11 mouse cellular contexts compared by ENCODE assay signal in the genomic region with DNA sequence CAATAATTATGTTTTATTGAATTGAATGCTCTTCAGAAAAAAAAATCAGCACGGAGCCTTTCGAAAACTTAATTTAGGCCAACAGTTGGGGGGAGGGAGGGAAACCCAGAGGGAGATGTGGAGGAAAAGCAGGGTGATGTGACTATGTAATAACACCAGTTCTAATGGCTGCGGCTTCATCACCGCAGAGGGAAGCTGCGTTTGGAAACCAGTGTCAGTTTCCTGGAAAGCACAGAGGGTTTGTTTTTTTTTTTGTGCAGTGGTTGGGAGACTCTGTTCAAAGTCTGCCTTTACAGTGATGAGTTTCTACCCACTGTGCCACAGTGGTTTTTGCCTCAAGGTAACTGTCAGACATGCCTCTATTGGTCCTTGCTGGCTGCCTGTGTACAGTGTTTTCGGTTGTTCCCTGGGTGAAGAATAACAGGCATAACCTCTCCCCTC. TPM values are rescaled to one million over a fixed set of nuclear protein-coding genes. Genes with fewer than 3 reads are reported as not detected.
DNase-seq lines count a peak whose midpoint lies in the region; ATAC-seq lines count a peak whose summit lies in the region.
"Had no signal": no experiment of that assay in that cellular context is flagged by ENCODE, and none has a peak within 500 bp of the region (broad histone marks: within the 10 kb centered on the region; RNA-seq: fewer than 3 reads in every experiment).

No protein-coding gene starts in this region.

- H3K36me3 ChIP-seq in limb, embryonic 12.5 days, result no peaks in the 10 kb centered on the region
- no peaks in the 10 kb centered on the region for H3K36me3 ChIP-seq in limb, embryonic 10.5 days
- no peaks in the 10 kb centered on the region for H3K36me3 ChIP-seq in forebrain, embryonic 12.5 days (replicated peaks)
- no peaks in the 10 kb centered on the region for H3K36me3 ChIP-seq in neural tube, embryonic 14.5 days (ENCODE audit: control insufficient read depth, insufficient read depth, low read length)

- ATAC-seq in limb, embryonic 12.5 days (ENCODE audit: insufficient number of reproducible peaks, insufficient read depth, low FRiP score, low TSS enrichment, low read depth), result no peak
- peak; percentile 71 for ATAC-seq in forebrain, embryonic 12.5 days (ENCODE audit: low FRiP score)
- peak; percentile 69 for ATAC-seq in neural tube, embryonic 14.5 days (ENCODE audit: low read depth)
- ATAC-seq: intestine, embryonic 16.5 days had no signal

- H3K4me3 ChIP-seq in limb, embryonic 12.5 days (replicated peaks), result no peak overlapping the region
- no peak overlapping the region for H3K4me3 ChIP-seq in limb, embryonic 10.5 days
- no peak overlapping the region for H3K4me3 ChIP-seq in forebrain, embryonic 12.5 days (replicated peaks)
- H3K4me3 ChIP-seq in neural tube, embryonic 14.5 days (ENCODE audit: low read depth, low read length), result no peak overlapping the region

- H3K27ac ChIP-seq in limb, embryonic 12.5 days, result no peak overlapping the region
- no peak overlapping the region for H3K27ac ChIP-seq in limb, embryonic 10.5 days
- peak overlapping the region; percentile 81 for H3K27ac ChIP-seq in forebrain, embryonic 12.5 days
- peak overlapping the region; percentile 82 for H3K27ac ChIP-seq in neural tube, embryonic 14.5 days (ENCODE audit: low read depth, low read length)

- DNase-seq in limb, embryonic 10.5 days (ENCODE audit: low spot score), result no peak
- peak; percentile 9 for DNase-seq in induced T-regulatory cell, adult 2 months (ENCODE audit: low read depth)
- no peak for DNase-seq in urinary bladder, adult 2 months (ENCODE audit: low spot score)
- no peak for DNase-seq in cerebellum, adult 8-10 months
- no peak for DNase-seq in left cerebral cortex, adult 9 months (ENCODE audit: low spot score in 2 of 2)
- DNase-seq: gastrocnemius, postnatal 14 days; lung, adult 18-20 months had no signal

- peaks cover 5% of the 10 kb centered on the region; the same call in 1 of the 2 replicates for H3K4me1 ChIP-seq in limb, embryonic 12.5 days (replicated peaks)
- 0 out of 2 replicates have a peak, but pooled peaks cover 3% of the 10 kb centered on the region for H3K4me1 ChIP-seq in limb, embryonic 10.5 days
- peaks cover 23% of the 10 kb centered on the region for H3K4me1 ChIP-seq in forebrain, embryonic 12.5 days
- H3K4me1 ChIP-seq in neural tube, embryonic 14.5 days (ENCODE audit: control insufficient read depth, insufficient read depth, low read length), result peaks cover 19% of the 10 kb centered on the region; the same call in 1 of the 2 replicates

- H3K9ac ChIP-seq in limb, embryonic 12.5 days (replicated peaks), result no peak overlapping the region
- no peak overlapping the region for H3K9ac ChIP-seq in forebrain, embryonic 12.5 days
- no peak overlapping the region for H3K9ac ChIP-seq in neural tube, embryonic 14.5 days (replicated peaks; ENCODE audit: low read depth, low read length)

- H3K4me2 ChIP-seq in limb, embryonic 12.5 days, result peak overlapping the region; percentile 19; the same call in 1 of the 2 replicates
- peak overlapping the region; percentile 40 for H3K4me2 ChIP-seq in forebrain, embryonic 12.5 days
- H3K4me2 ChIP-seq in neural tube, embryonic 14.5 days (ENCODE audit: low read depth, low read length), result peak overlapping the region; percentile 26; the same call in 1 of the 2 replicates

- WGBS in limb, embryonic 12.5 days, result 35% methylated on average over 6 of the region's 6 CpGs
- 44% methylated on average over 6 of the region's 6 CpGs for WGBS in limb, embryonic 10.5 days
- 9% methylated on average over 6 of the region's 6 CpGs for WGBS in forebrain, embryonic 12.5 days
- WGBS in neural tube, embryonic 14.5 days, result 6% methylated on average over 6 of the region's 6 CpGs

- H3K27me3 ChIP-seq in limb, embryonic 12.5 days, result no peaks in the 10 kb centered on the region
- no peaks in the 10 kb centered on the region for H3K27me3 ChIP-seq in limb, embryonic 10.5 days (ENCODE audit: low read depth, poor library complexity, severe bottlenecking)
- peaks cover 9% of the 10 kb centered on the region; the same call in 1 of the 2 replicates for H3K27me3 ChIP-seq in forebrain, embryonic 12.5 days
- H3K27me3 ChIP-seq in neural tube, embryonic 14.5 days (ENCODE audit: control insufficient read depth, insufficient read depth, low read length), result no peaks in the 10 kb centered on the region

- no peaks in the 10 kb centered on the region for H3K9me3 ChIP-seq in limb, embryonic 12.5 days
- no peaks in the 10 kb centered on the region for H3K9me3 ChIP-seq in limb, embryonic 10.5 days (replicated peaks)
- H3K9me3 ChIP-seq in forebrain, embryonic 12.5 days, result no peaks in the 10 kb centered on the region
- no peaks in the 10 kb centered on the region for H3K9me3 ChIP-seq in neural tube, embryonic 14.5 days (ENCODE audit: control insufficient read depth, low read length)

RNA-seq across cellular contexts. Expression of a gene that starts 44.0 kb away (rescaled TPM):
- not detected in 2 replicates for polyA plus RNA-seq in limb, embryonic 12.5 days (2016; fragmentation: Nextera tagmentation; extraction: Ambion mirVana)
- not detected in 2 replicates for polyA plus RNA-seq in limb, embryonic 10.5 days (2016; fragmentation: Nextera tagmentation; extraction: Ambion mirVana)
- 0.11 and 0.17 TPM in 2 replicates for polyA plus RNA-seq in forebrain, embryonic 12.5 days (2016; fragmentation: Nextera tagmentation; extraction: Ambion mirVana)
- 0.15 and 0.29 TPM in 2 replicates for polyA plus RNA-seq in neural tube, embryonic 14.5 days (2014; fragmentation: Nextera tagmentation; extraction: Ambion mirVana)
- polyA plus RNA-seq in urinary bladder, adult 2 months (2012; rRNA removed), result not detected in 2 replicates
- polyA plus RNA-seq: intestine, embryonic 16.5 days had no signal

Comparison
In these comparisons a context has a peak if more than half of its experiments do, and no peak if none do; other contexts are left out.
1. H3K27ac ChIP-seq: peak in forebrain, embryonic 12.5 days (single experiment) and neural tube, embryonic 14.5 days (single experiment); none in limb, embryonic 12.5 days (single experiment) and limb, embryonic 10.5 days (single experiment).
2. Peak in every context shown above with its lines, with median percentiles within 50 percentile points of each other: H3K4me2 ChIP-seq.